Mouse (Mus musculus): Measurements from ENCODE around the gene Olfr1039.

DNA sequence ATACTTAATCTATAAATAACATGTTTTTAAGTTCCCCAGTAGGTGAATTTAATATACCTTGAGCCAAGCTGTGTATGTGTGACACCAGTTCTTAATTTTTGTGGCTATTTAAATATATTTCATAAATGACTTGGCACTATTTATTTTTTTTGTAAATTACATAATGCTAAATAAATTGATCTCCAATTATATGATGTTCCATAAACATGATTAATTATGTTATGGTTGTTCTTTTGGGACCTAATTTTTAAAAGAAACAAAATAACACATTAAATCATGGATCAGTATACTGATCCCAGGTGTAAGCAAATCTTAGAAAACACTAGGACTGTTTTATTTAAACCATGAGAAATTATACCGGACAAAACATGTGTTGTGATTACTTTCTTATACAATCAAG is at the start of gene Olfr1039:
- no peak for TF ChIP-seq CTCF (IDR thresholded peaks at IDR 0.05; ENCODE audit: low read depth)
- TF ChIP-seq EP300 (IDR thresholded peaks at IDR 0.05; ENCODE audit: low read depth) = no peak
